Mouse (Mus musculus) skeletal muscle tissue, adult 2 months (tissue): ENCODE data around the gene Cmtr1.

Experiments
- DNase-seq: peaks from one replicate; pipeline ENCODE4 v3.0.0-alpha.2; 2012; ENCODE audit warnings: low read depth, low spot score

The Cmtr1 gene

GRCm38 (mm10) chr17:29732522-29732921 lies 72.1 kb downstream of the Cmtr1 start:
- DNase-seq, result no peak

DNA sequence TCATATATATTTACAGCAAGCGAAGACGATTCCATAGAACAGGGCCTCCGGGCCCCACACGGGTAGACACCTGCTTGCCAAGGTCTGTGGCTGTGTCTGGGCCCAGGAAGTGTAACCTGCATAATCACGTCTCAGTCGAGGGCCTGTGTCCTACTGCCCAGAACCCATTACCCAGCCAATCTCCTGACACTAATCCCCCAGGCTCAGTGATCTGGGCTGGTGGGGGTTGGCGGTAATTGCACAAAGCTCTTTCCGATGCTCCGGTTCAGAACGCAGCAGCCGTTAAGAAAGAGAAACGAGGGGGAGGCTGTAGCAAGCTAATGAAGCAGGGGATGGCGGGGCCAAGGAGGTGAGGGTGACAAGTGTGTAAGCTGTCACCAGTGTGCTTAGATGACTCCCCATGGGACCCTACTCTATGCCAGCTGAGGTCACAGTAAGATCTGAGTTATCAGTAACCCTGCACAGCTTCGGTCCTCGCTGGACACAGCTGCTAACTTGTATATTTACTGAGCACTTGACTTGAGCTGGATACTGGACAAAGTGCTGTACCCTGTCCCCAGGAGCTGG lies 76.1 kb downstream of the Cmtr1 start:
- DNase-seq, result no peak

- DNase-seq, result no peak
These were observed 77.7 kb downstream of the Cmtr1 start for GRCm38 (mm10) chr17:29737849-29738804.

- DNase-seq, result no peak
These were observed 87.1 kb downstream of the Cmtr1 start for GRCm38 (mm10) chr17:29747466-29747865.

DNA sequence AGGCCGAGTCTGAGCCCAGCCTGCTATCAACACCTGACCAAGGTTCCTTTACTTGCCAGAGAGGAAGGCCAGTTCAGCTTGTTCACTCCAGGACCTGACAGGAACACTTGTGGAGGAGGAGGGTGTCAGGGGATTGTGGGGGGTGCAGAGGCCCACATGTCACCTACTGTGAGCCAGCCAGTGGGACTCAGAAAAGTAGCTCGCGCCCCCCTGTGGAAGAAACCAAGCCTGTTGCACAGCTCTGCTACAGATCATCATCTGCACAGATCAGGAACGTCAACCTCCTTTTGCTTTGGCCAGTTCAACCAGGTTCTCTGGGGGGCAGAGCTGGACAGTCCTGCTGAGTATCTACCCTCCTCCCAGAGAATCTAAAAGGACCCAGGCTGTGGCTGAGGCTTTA lies 94.1 kb downstream of the Cmtr1 start:
- no peak for DNase-seq
